Mouse (Mus musculus) liver, embryonic 14.5 days (tissue): Measurements from ENCODE around the gene Clybl. TPM values are rescaled to one million over a fixed set of nuclear protein-coding genes. Genes with fewer than 3 reads are reported as not detected.
A peak's percentile ranks its signal among the peaks of the same experiment; 100 is the strongest.

ENCODE experiments used
- ATAC-seq: fragments of 200-750 bp; cut with Nextera tagmentation; 2 replicates; pipeline ENCODE4 v1.8.0; 2017; ENCODE audit warnings: moderate number of reproducible peaks, mild to moderate bottlenecking, moderate library complexity; ENCODE audit not compliant: insufficient read depth
- DNase-seq, 3 experiments: peaks; one replicate each; pipeline ENCODE4 v3.0.0-alpha.2; 2012 to 2013; ENCODE audit warnings: low read depth in 3 of 3, low spot score in 3 of 3
- H3K27ac ChIP-seq: fragments of 300-500 bp; sonication (generic); 2 replicates; pipeline ENCODE4 v1.5.1; 2014; ENCODE audit warnings: moderate library complexity, mild to moderate bottlenecking, control low read depth, inconsistent platforms
- H3K27me3 ChIP-seq: fragments of 300-500 bp; sonication (generic); 2 replicates; pipeline ENCODE4 v1.6.1; 2014; ENCODE audit warnings: mild to moderate bottlenecking, low read length, moderate library complexity; ENCODE audit not compliant: control insufficient read depth, insufficient read depth
- H3K36me3 ChIP-seq: fragments of 300-500 bp; sonication (generic); replicated peaks from 2 replicates; pipeline ENCODE4 v1.6.1; 2014; ENCODE audit warnings: low read depth; ENCODE audit not compliant: control insufficient read depth, insufficient read depth
- H3K4me1 ChIP-seq, 2 experiments: fragments of 200-500 bp in 1 of 2; fragments of 300-500 bp in 1 of 2; sonication (generic) in 1 of 2; replicated peaks; 2 replicates each; pipeline ENCODE4 v1.6.1; 2012 to 2014; ENCODE audit warnings: antibody characterized with exemption in 1 of 2, inconsistent platforms in 1 of 2, low read length in 1 of 2; ENCODE audit not compliant: control insufficient read depth in 2 of 2, insufficient read depth in 2 of 2
- H3K4me2 ChIP-seq: fragments of 300-500 bp; sonication (generic); 2 replicates; pipeline ENCODE4 v1.6.1; 2014; ENCODE audit warnings: low read depth, mild to moderate bottlenecking, control low read depth, moderate library complexity
- H3K4me3 ChIP-seq, 2 experiments: fragments of 200-500 bp in 1 of 2; fragments of 300-500 bp in 1 of 2; sonication (generic) in 1 of 2; 2 replicates each; pipeline ENCODE4 v1.5.1; 2012 to 2014; ENCODE audit warnings: low read depth in 2 of 2, low read length in 2 of 2, mild to moderate bottlenecking in 2 of 2, control low read depth in 1 of 2, inconsistent platforms in 1 of 2, moderate library complexity in 1 of 2; ENCODE audit not compliant: insufficient read depth in 1 of 2
- H3K9ac ChIP-seq: fragments of 300-500 bp; sonication (generic); replicated peaks from 2 replicates; pipeline ENCODE4 v1.6.1; 2014; ENCODE audit warnings: mild to moderate bottlenecking, control low read depth, moderate library complexity
- H3K9me3 ChIP-seq: fragments of 300-500 bp; sonication (generic); 2 replicates; pipeline ENCODE4 v1.6.1; 2016; ENCODE audit warnings: low read length, mixed read lengths; ENCODE audit not compliant: control insufficient read depth
- CTCF ChIP-seq: IDR thresholded peaks from 2 replicates; pipeline ENCODE4 v1.5.1; 2016; ENCODE audit warnings: antibody characterized with exemption, low read depth, control low read depth
- EP300 ChIP-seq: IDR thresholded peaks from 2 replicates; pipeline ENCODE4 v1.6.1; 2016; ENCODE audit warnings: antibody characterized with exemption, low read depth
- WGBS: fragments of 180-500 bp; shearing (Covaris S2); extraction: QIAGEN DNeasy Blood & Tissue Kit; methylation state at CpG from one replicate; pipeline ENCODE4 v1.1.7; 2014; ENCODE audit not compliant: insufficient replicate concordance; 5-methylcytosine and 5-hydroxymethylcytosine counted together
- polyA plus RNA-seq, 2 experiments: library from polyadenylated mRNA; depleted of rRNA in 1 of 2; stranded (reverse) in 1 of 2; unstranded in 1 of 2; fragments of >200 nt; fragmentation: Nextera tagmentation in 1 of 2; extraction: Ambion mirVana in 1 of 2; gene quantifications; 2 replicates each; pipeline versions ENCODE4 v1.2.1 to v1.2.3; 2012 to 2014

Clybl gene
- polyA plus RNA-seq, 2 experiments: 15.6 to 28.9 TPM

- no peak overlapping the region for H3K9ac ChIP-seq
- no peak for ATAC-seq
- no peaks in the 10 kb centered on the region for H3K9me3 ChIP-seq
Measured at GRCm38 (mm10) chr14:122170202-122170781, 11.2 kb upstream of the Clybl start.

GRCm38 (mm10) chr14:122171031-122171430 is 10.5 kb upstream of the Clybl start:
- DNase-seq (no peak), ATAC-seq (peak; percentile 32; the same call in 1 of the 2 replicates)
- 52% methylated on average over 7 of the region's 7 CpGs for WGBS
- TF ChIP-seq CTCF (no peak), EP300 (no peak)
- Histone ChIP-seq H3K9ac (no peak overlapping the region), H3K4me1 (0 out of 4 replicates have a peak, but pooled peaks cover 0 to 1% of the 10 kb centered on the region in 2 experiments), H3K27ac (no peak overlapping the region), H3K9me3 (no peaks in the 10 kb centered on the region), H3K36me3 (no peaks in the 10 kb centered on the region), H3K4me3 (no peak overlapping the region), H3K27me3 (no peaks in the 10 kb centered on the region), H3K4me2 (peak overlapping the region; percentile 15; the same call in 1 of the 2 replicates)

More at GRCm38 (mm10) chr14:122170202-122170781, 11.2 kb upstream of the Clybl start:
- H3K27me3 ChIP-seq: no peaks in the 10 kb centered on the region
- H3K4me3 ChIP-seq: no peak overlapping the region
- no peak overlapping the region for H3K27ac ChIP-seq
- no peak for DNase-seq
- H3K4me1 ChIP-seq: 0 out of 4 replicates have a peak, but pooled peaks cover 0 to 1% of the 10 kb centered on the region in 2 experiments
- H3K4me2 ChIP-seq: no peak overlapping the region
- no peaks in the 10 kb centered on the region for H3K36me3 ChIP-seq
- 65% methylated on average over 7 of the region's 7 CpGs for WGBS
- no peak for TF ChIP-seq EP300
- no peak for TF ChIP-seq CTCF

- H3K9ac ChIP-seq: no peak overlapping the region
- H3K27ac ChIP-seq: no peak overlapping the region
- no peak for TF ChIP-seq CTCF
- TF ChIP-seq EP300: no peak
- no peaks in the 10 kb centered on the region for H3K27me3 ChIP-seq
- no peak overlapping the region for H3K4me2 ChIP-seq
- H3K4me3 ChIP-seq: no peak overlapping the region
- peaks cover 7 to 8% of the 10 kb centered on the region in 2 experiments for H3K4me1 ChIP-seq
- no peaks in the 10 kb centered on the region for H3K36me3 ChIP-seq
- no peak for ATAC-seq
- H3K9me3 ChIP-seq: no peaks in the 10 kb centered on the region
- DNase-seq: no peak
- 53% methylated on average over 14 of the region's 14 CpGs for WGBS
Measured at GRCm38 (mm10) chr14:122176263-122176798, 5.2 kb upstream of the Clybl start.

- 50% methylated on average over 16 of the region's 16 CpGs for WGBS
- Histone ChIP-seq H3K9ac (no peak overlapping the region), H3K36me3 (no peaks in the 10 kb centered on the region), H3K9me3 (no peaks in the 10 kb centered on the region), H3K27me3 (no peaks in the 10 kb centered on the region), H3K4me1 (peaks cover 26 to 27% of the 10 kb centered on the region in 2 experiments), H3K27ac (no peak overlapping the region), H3K4me3 (no peak overlapping the region), H3K4me2 (no peak overlapping the region)
- no peak for TF ChIP-seq CTCF
- TF ChIP-seq EP300: no peak
- no peak for DNase-seq
- ATAC-seq: no peak
Measured at GRCm38 (mm10) chr14:122179262-122179661, 2.2 kb upstream of the Clybl start.

GRCm38 (mm10) chr14:122181815-122182157 is 282 bp downstream of the Clybl start:
- Histone ChIP-seq H3K4me1 (peaks cover 32 to 33% of the 10 kb centered on the region in 2 experiments), H3K36me3 (no peaks in the 10 kb centered on the region), H3K27me3 (no peaks in the 10 kb centered on the region), H3K27ac (peak overlapping the region; percentile 75), H3K9ac (peak overlapping the region; percentile 84), H3K9me3 (no peaks in the 10 kb centered on the region), H3K4me3 (peak overlapping the region; percentile 72 to 89), H3K4me2 (peak overlapping the region; percentile 73)
- ATAC-seq: peak; percentile 77
- under 1% methylated on average over 12 of the region's 12 CpGs for WGBS
- DNase-seq: peak in 1 of 3 experiments; percentile 26
- peak; percentile 51 for TF ChIP-seq CTCF
- TF ChIP-seq EP300: no peak
